Mouse (Mus musculus) ES-Bruce4 (cell line): Measurements from ENCODE around the gene Fbn1. TPM values are rescaled to one million over a fixed set of nuclear protein-coding genes. Genes with fewer than 3 reads are reported as not detected.

Experiments used
- H3K27ac ChIP-seq: 2 replicates; pipeline ENCODE4 v1.5.1; 2012; ENCODE audit warnings: low read length, inconsistent platforms; ENCODE audit not compliant: insufficient read depth
- H3K27me3 ChIP-seq: 2 replicates; pipeline ENCODE4 v1.6.1; 2012; ENCODE audit warnings: mild to moderate bottlenecking, low read length, inconsistent platforms; ENCODE audit not compliant: control insufficient read depth, poor library complexity, insufficient read depth, severe bottlenecking
- H3K36me3 ChIP-seq: 2 replicates; pipeline ENCODE4 v1.6.1; 2012; ENCODE audit warnings: inconsistent platforms, mild to moderate bottlenecking, low read length, moderate library complexity; ENCODE audit not compliant: control insufficient read depth, poor library complexity, insufficient read depth, severe bottlenecking
- H3K4me1 ChIP-seq: one replicate; pipeline ENCODE4 v1.8.1; 2011; ENCODE audit warnings: low read length; ENCODE audit not compliant: control insufficient read depth, insufficient read depth
- H3K4me3 ChIP-seq: 2 replicates; pipeline ENCODE4 v1.5.1; 2011; ENCODE audit warnings: low read depth, mild to moderate bottlenecking, low read length
- H3K9ac ChIP-seq: 2 replicates; pipeline ENCODE4 v1.6.1; 2012; ENCODE audit warnings: low read depth, mild to moderate bottlenecking, inconsistent platforms; ENCODE audit not compliant: poor library complexity, severe bottlenecking
- H3K9me3 ChIP-seq: replicated peaks from 2 replicates; pipeline ENCODE4 v1.6.1; 2012; ENCODE audit warnings: mild to moderate bottlenecking, low read length, inconsistent platforms; ENCODE audit not compliant: control insufficient read depth, poor library complexity, insufficient read depth, severe bottlenecking
- CTCF ChIP-seq: IDR thresholded peaks from one replicate; pipeline ENCODE4 v1.8.1; 2011; ENCODE audit warnings: low read depth, low read length
- EP300 ChIP-seq: IDR thresholded peaks from 2 replicates; pipeline ENCODE4 v1.6.1; 2011; ENCODE audit warnings: low read depth, low read length; ENCODE audit not compliant: insufficient read depth
- POLR2A ChIP-seq: IDR thresholded peaks from one replicate; pipeline ENCODE4 v1.8.1; 2011; ENCODE audit warnings: low read length; ENCODE audit not compliant: insufficient read depth
- polyA plus RNA-seq: library from polyadenylated mRNA; stranded (reverse); fragments of >200 nt; gene quantifications from 2 replicates; pipeline ENCODE4 v1.2.4, GENCODE M21; 2011; ENCODE audit warnings: low read depth; ENCODE audit not compliant: missing spikeins, insufficient read depth, insufficient read length

The Fbn1 gene
- polyA plus RNA-seq, 1 experiment: 2.4 TPM

DNA sequence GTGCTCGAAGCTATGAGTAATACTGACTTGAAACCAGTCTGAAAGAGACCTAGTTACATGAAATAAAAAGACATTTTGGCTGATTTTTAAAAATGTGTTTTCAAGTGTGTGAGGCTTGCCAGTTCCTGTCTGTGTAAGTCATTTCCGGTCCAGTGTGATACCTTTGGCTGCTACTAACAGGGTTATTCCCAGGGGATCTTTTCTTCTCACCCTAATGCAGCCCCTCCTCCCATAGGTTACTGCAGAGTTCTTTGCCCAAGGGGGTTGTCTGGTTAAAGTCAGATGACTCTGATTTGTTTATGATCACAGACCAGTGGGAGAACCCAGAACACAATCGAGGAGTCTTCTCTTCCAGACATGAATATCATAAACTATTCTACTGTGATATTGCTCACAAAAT lies 151.3 kb downstream of the Fbn1 start:
- TF ChIP-seq POLR2A (no peak), EP300 (no peak), CTCF (no peak)
- Histone ChIP-seq H3K9me3 (no peaks in the 10 kb centered on the region), H3K4me1 (no peaks in the 10 kb centered on the region), H3K4me3 (no peak overlapping the region), H3K27ac (no peak overlapping the region), H3K36me3 (no peaks in the 10 kb centered on the region), H3K9ac (no peak overlapping the region), H3K27me3 (no peaks in the 10 kb centered on the region)

DNA sequence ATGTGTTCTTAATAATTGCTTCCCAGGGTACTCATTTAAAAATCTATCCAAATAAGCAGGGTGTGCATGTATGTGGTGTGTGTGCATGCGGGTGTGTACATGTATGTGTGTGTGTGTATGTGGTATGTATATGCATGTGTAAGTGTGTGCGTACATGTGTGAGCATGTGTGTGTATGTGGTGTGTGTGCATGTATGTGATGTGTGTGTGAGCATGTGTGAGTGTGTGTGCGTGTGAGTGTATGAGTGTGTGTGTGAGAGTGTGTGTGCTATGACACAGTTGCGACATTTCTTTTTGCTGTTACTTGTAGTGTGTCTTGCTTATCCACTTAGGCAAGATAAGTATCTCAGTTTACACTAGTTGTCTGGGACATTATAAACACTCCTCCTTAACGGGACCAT lies 151.7 kb downstream of the Fbn1 start:
- no peaks in the 10 kb centered on the region for H3K9me3 ChIP-seq
- H3K9ac ChIP-seq: no peak overlapping the region
- no peak for TF ChIP-seq CTCF
- TF ChIP-seq EP300: no peak
- TF ChIP-seq POLR2A: no peak

DNA sequence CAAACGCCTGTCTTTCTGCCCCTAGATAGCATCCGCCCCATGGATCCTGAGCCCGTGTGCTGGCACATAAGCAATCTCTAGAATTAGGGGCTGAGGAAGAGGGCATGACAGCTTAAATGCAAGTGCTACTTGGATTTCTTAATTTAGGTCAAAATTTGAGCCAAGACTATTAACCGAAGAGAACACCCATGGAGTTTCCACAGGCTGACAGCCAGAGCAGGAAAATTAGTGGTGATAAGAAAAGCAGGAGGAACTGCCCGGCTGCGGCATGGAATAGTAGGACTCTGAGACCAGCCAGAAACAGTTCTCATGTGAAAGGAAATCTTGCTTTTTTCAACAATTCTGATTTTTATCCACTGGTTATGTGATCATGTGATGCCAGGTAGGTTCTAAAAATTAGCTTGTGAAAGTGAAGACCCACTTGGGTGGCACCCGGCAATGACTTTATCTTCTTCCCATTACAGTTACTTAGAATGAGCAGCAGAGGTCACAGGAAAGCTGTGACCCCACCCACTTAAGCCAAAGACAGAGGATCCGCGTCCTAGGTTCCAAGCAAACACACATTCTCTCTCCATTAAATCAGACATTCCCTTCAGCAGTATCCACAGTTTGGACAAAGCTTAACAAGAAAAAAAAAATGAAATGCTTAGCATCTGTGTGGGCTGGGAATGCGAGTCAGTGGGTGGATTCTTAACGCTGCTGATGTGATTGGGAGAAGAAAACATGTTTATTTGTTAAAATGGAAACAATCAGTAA lies 152.4 kb downstream of the Fbn1 start:
- Histone ChIP-seq H3K9ac (no peak overlapping the region), H3K27me3 (no peaks in the 10 kb centered on the region), H3K4me1 (no peaks in the 10 kb centered on the region), H3K4me3 (no peak overlapping the region), H3K36me3 (no peaks in the 10 kb centered on the region), H3K27ac (no peak overlapping the region), H3K9me3 (no peaks in the 10 kb centered on the region)
- TF ChIP-seq POLR2A (no peak), CTCF (no peak), EP300 (no peak)

More for the DNA sequence above, 151.7 kb downstream of the Fbn1 start:
- no peak overlapping the region for H3K4me3 ChIP-seq
- H3K36me3 ChIP-seq: no peaks in the 10 kb centered on the region
- no peaks in the 10 kb centered on the region for H3K4me1 ChIP-seq
- no peaks in the 10 kb centered on the region for H3K27me3 ChIP-seq
- H3K27ac ChIP-seq: no peak overlapping the region

DNA sequence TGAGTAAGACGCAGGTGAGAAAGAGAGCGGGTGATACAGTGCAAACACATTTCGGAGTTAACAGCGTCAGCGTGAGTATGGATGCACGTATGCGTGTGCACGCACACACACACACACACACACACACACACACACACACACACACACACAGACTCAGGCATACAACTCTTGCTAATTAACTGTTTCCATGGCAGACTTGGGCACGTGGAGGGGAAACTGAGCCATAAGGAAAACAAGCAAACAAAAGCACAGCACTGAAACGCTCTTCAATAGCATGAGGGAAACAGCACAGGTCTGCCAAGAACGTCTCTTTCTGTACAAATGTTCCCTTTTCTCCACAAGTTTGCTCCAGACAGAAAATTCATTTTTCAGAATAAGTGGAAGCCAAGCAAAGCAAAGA lies 153.2 kb downstream of the Fbn1 start:
- Histone ChIP-seq H3K4me3 (no peak overlapping the region), H3K36me3 (no peaks in the 10 kb centered on the region), H3K27me3 (no peaks in the 10 kb centered on the region), H3K9me3 (no peaks in the 10 kb centered on the region), H3K4me1 (no peaks in the 10 kb centered on the region), H3K9ac (no peak overlapping the region), H3K27ac (no peak overlapping the region)
- TF ChIP-seq CTCF (no peak), EP300 (no peak), POLR2A (no peak)

DNA sequence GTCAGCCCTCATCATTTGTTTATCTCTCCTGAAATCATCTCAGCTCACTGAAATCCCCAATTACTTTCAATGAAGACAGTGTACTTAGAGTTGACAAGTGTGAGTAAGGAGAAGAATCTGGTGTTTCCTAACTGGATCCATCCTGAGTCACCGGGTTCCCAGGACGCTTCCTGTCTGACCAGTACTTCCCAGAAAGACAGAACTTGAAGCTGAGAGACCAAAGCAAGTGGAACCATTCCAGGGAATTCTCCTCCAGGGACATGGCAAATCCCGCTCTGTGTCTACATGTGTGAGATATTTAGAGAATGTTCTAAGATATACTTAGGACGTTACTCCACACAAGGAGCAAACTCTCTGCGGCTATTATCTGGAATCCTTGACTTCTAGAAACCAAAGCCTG lies 158.6 kb downstream of the Fbn1 start:
- no peak overlapping the region for H3K27ac ChIP-seq

DNA sequence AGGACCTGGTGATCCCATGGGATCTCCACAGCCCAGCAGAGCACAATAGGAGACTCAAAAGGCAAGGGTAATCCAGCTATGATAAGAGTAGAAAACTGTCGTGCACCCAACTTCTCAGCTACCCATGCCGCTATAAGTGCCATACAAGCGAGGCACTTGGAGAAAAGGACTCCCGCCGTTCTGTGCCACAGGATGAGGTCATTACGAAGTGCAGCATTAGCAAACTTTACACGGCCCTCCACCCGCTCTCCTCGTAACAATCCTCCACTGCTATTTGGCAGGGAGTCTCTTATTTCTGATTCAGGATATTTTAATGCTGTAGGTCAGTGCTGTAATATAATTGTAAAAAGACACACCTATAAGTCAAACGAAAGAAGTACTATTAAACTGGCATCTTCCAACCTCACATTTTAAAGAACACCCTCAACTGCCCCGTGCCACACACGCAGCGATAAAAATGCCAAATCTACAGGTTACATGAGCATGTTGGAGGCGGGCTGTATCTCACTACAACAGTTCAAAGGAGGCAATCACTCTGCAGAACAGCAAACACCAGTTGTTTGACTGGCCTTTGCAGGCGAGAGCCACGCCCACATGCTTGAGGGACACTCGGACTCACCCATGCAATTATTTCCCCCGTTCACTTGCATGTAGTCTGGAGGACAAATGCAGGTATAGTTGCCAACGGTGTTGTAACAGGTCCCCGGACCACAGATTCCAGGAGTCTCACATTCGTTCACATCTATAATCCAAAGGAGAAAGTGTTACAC lies 165.4 kb downstream of the Fbn1 start:
- TF ChIP-seq EP300: no peak
- no peak for TF ChIP-seq CTCF
- no peak for TF ChIP-seq POLR2A

More for the DNA sequence above, 158.6 kb downstream of the Fbn1 start:
- TF ChIP-seq CTCF (no peak), POLR2A (no peak), EP300 (no peak)
- Histone ChIP-seq H3K36me3 (no peaks in the 10 kb centered on the region), H3K4me1 (no peaks in the 10 kb centered on the region), H3K9me3 (no peaks in the 10 kb centered on the region), H3K4me3 (no peak overlapping the region), H3K27me3 (no peaks in the 10 kb centered on the region), H3K9ac (no peak overlapping the region)

More for the DNA sequence above, 165.4 kb downstream of the Fbn1 start:
- no peaks in the 10 kb centered on the region for H3K36me3 ChIP-seq
- H3K9ac ChIP-seq: no peak overlapping the region
- H3K9me3 ChIP-seq: no peaks in the 10 kb centered on the region
- H3K4me1 ChIP-seq: no peaks in the 10 kb centered on the region
- H3K27me3 ChIP-seq: no peaks in the 10 kb centered on the region
- no peak overlapping the region for H3K4me3 ChIP-seq
- no peak overlapping the region for H3K27ac ChIP-seq
